ENCODE assay signal across 19 mouse cellular contexts in genomic region chr5:128843982-128844381, GRCm38 (mm10).
DNase-seq lines count a peak whose midpoint lies in the region; ATAC-seq and TF ChIP-seq lines count a peak whose summit lies in the region.
"Had no signal": no experiment of that assay in that cellular context is flagged by ENCODE, and none has a peak within 500 bp of the region (broad histone marks: within the 10 kb centered on the region; RNA-seq: fewer than 3 reads in every experiment).

No protein-coding gene starts in this region.

- no peaks in the 10 kb centered on the region for H3K36me3 ChIP-seq in forebrain, postnatal 0 days (ENCODE audit: insufficient read depth)
- H3K36me3 ChIP-seq in forebrain, embryonic 13.5 days (ENCODE audit: poor library complexity, severe bottlenecking), result no peaks in the 10 kb centered on the region
- no peaks in the 10 kb centered on the region for H3K36me3 ChIP-seq in liver, adult 2 months (ENCODE audit: control insufficient read depth, insufficient read depth, low read length)
- no peaks in the 10 kb centered on the region for H3K36me3 ChIP-seq in liver, embryonic 11.5 days (ENCODE audit: control insufficient read depth, insufficient read depth, low read length)
- H3K36me3 ChIP-seq in ES-Bruce4 (ENCODE audit: control insufficient read depth, insufficient read depth, low read length, poor library complexity, severe bottlenecking), result no peaks in the 10 kb centered on the region
- H3K36me3 ChIP-seq: forebrain, embryonic 12.5 days; G1E; heart, embryonic 10.5 days; limb, embryonic 15.5 days had no signal

- H3K27ac ChIP-seq in forebrain, postnatal 0 days (ENCODE audit: low read depth, low read length), result no peak overlapping the region
- no peak overlapping the region for H3K27ac ChIP-seq in forebrain, embryonic 13.5 days
- H3K27ac ChIP-seq in liver, adult 2 months (replicated peaks; ENCODE audit: insufficient read depth, low read depth, low read length), result no peak overlapping the region
- H3K27ac ChIP-seq in liver, embryonic 11.5 days (ENCODE audit: low read depth, low read length), result no peak overlapping the region
- H3K27ac ChIP-seq in ES-Bruce4 (ENCODE audit: insufficient read depth, low read length), result no peak overlapping the region
- 0 out of 2 replicates have a peak overlapping the region, but pooled peaks have one; percentile 7 for H3K27ac ChIP-seq in olfactory bulb, adult 2 months (ENCODE audit: insufficient read depth, low read depth, low read length)
- H3K27ac ChIP-seq: forebrain, embryonic 12.5 days; heart, embryonic 10.5 days; limb, embryonic 15.5 days; midbrain, embryonic 13.5 days had no signal

- no peaks in the 10 kb centered on the region for H3K4me1 ChIP-seq in forebrain, postnatal 0 days (ENCODE audit: insufficient read depth)
- H3K4me1 ChIP-seq in forebrain, embryonic 13.5 days, result peaks cover 6% of the 10 kb centered on the region
- H3K4me1 ChIP-seq in liver, adult 2 months (ENCODE audit: control insufficient read depth, insufficient read depth, low read length), result no peaks in the 10 kb centered on the region
- no peaks in the 10 kb centered on the region for H3K4me1 ChIP-seq in liver, embryonic 11.5 days (replicated peaks; ENCODE audit: control insufficient read depth, insufficient read depth, low read length)
- no peaks in the 10 kb centered on the region for H3K4me1 ChIP-seq in ES-Bruce4 (ENCODE audit: control insufficient read depth, insufficient read depth, low read length)
- peaks cover 73% of the 10 kb centered on the region for H3K4me1 ChIP-seq in olfactory bulb, adult 2 months (ENCODE audit: control insufficient read depth, insufficient read depth, low read length)
- H3K4me1 ChIP-seq: heart, embryonic 10.5 days; limb, embryonic 15.5 days had no signal

- WGBS in forebrain, postnatal 0 days, result 46% methylated on average over 2 of the region's 2 CpGs
- 53% methylated on average over 2 of the region's 2 CpGs for WGBS in forebrain, embryonic 13.5 days
- 42% methylated on average over 2 of the region's 2 CpGs for WGBS in liver, adult 2 months
- WGBS in liver, embryonic 11.5 days, result 44% methylated on average over 2 of the region's 2 CpGs
- WGBS in olfactory bulb, adult 2 months, result 54% methylated on average over 2 of the region's 2 CpGs

- no peak for TF ChIP-seq POLR2A in liver, adult 2 months (IDR thresholded peaks at IDR 0.05; ENCODE audit: extremely low read depth, insufficient read depth, low read length)
- no peak for TF ChIP-seq POLR2A in ES-Bruce4 (IDR thresholded peaks at IDR 0.05; ENCODE audit: insufficient read depth, low read length)
- no peak for TF ChIP-seq POLR2A in olfactory bulb, adult 2 months (IDR thresholded peaks at IDR 0.05; ENCODE audit: insufficient read depth, low read depth, low read length)

- H3K79me2 ChIP-seq in liver, adult 2 months (ENCODE audit: control insufficient read depth, insufficient read depth, low read length), result no peaks in the 10 kb centered on the region

- no peak overlapping the region for H3K4me2 ChIP-seq in forebrain, postnatal 0 days (ENCODE audit: low read depth)
- no peak overlapping the region for H3K4me2 ChIP-seq in forebrain, embryonic 13.5 days
- H3K4me2 ChIP-seq in liver, embryonic 11.5 days, result no peak overlapping the region
- H3K4me2 ChIP-seq: forebrain, embryonic 12.5 days; limb, embryonic 15.5 days; midbrain, embryonic 13.5 days had no signal

- no peak for ATAC-seq in forebrain, postnatal 0 days
- no peak for ATAC-seq in forebrain, embryonic 13.5 days
- no peak for ATAC-seq in liver, embryonic 11.5 days (replicated peaks; ENCODE audit: low FRiP score)
- ATAC-seq: hindbrain, embryonic 16.5 days; midbrain, embryonic 13.5 days had no signal

- no peaks in the 10 kb centered on the region for H3K27me3 ChIP-seq in forebrain, postnatal 0 days (ENCODE audit: insufficient read depth, low read length)
- no peaks in the 10 kb centered on the region for H3K27me3 ChIP-seq in forebrain, embryonic 13.5 days
- H3K27me3 ChIP-seq in liver, adult 2 months (ENCODE audit: control insufficient read depth, insufficient read depth, low read length), result no peaks in the 10 kb centered on the region
- H3K27me3 ChIP-seq in liver, embryonic 11.5 days (replicated peaks; ENCODE audit: control insufficient read depth, insufficient read depth, low read length), result no peaks in the 10 kb centered on the region
- H3K27me3 ChIP-seq in ES-Bruce4 (ENCODE audit: control insufficient read depth, insufficient read depth, low read length, poor library complexity, severe bottlenecking), result no peaks in the 10 kb centered on the region
- H3K27me3 ChIP-seq: forebrain, embryonic 12.5 days; limb, embryonic 15.5 days; midbrain, embryonic 13.5 days had no signal

- no peak for DNase-seq in forebrain, postnatal 0 days
- no peak for DNase-seq in liver, adult 2 months (ENCODE audit: extremely low read depth, low read depth, low spot score)
- DNase-seq in liver, embryonic 11.5 days (ENCODE audit: low spot score), result no peak
- DNase-seq in frontal cortex, postnatal 14 days (ENCODE audit: low spot score in 2 of 2), result no peak
- DNase-seq in adipocyte (ENCODE audit: low spot score), result no peak
- DNase-seq: adrenal gland, postnatal 25 days; cerebellum, adult 9-11 months; embryo, embryonic 11 days; gastrocnemius, postnatal 10 days; thymus, adult 18-20 months had no signal

- H3K9ac ChIP-seq in forebrain, postnatal 0 days, result no peak overlapping the region
- no peak overlapping the region for H3K9ac ChIP-seq in forebrain, embryonic 13.5 days
- no peak overlapping the region for H3K9ac ChIP-seq in liver, adult 2 months (ENCODE audit: low read depth, low read length)
- no peak overlapping the region for H3K9ac ChIP-seq in liver, embryonic 11.5 days (ENCODE audit: low read depth, low read length)
- no peak overlapping the region for H3K9ac ChIP-seq in ES-Bruce4 (ENCODE audit: low read depth, poor library complexity, severe bottlenecking)
- H3K9ac ChIP-seq: forebrain, embryonic 12.5 days; limb, embryonic 15.5 days; midbrain, embryonic 13.5 days had no signal

- H3K9me3 ChIP-seq in forebrain, postnatal 0 days (ENCODE audit: low read length), result no peaks in the 10 kb centered on the region
- H3K9me3 ChIP-seq in forebrain, embryonic 13.5 days (replicated peaks), result peaks cover 6% of the 10 kb centered on the region; the same call in 1 of the 2 replicates
- H3K9me3 ChIP-seq in liver, embryonic 11.5 days (ENCODE audit: control insufficient read depth, low read length), result no peaks in the 10 kb centered on the region
- H3K9me3 ChIP-seq in ES-Bruce4 (replicated peaks; ENCODE audit: control insufficient read depth, insufficient read depth, low read length, poor library complexity, severe bottlenecking), result no peaks in the 10 kb centered on the region
- H3K9me3 ChIP-seq: forebrain, embryonic 12.5 days; heart, embryonic 10.5 days; limb, embryonic 15.5 days had no signal

- no peak for TF ChIP-seq EP300 in ES-Bruce4 (IDR thresholded peaks at IDR 0.05; ENCODE audit: insufficient read depth, low read depth, low read length)

- TF ChIP-seq CTCF in forebrain, postnatal 0 days (IDR thresholded peaks at IDR 0.05; ENCODE audit: low read depth), result peak; percentile 25; the same call in 1 of the 2 replicates
- peak; percentile 22; the same call in 1 of the 2 replicates for TF ChIP-seq CTCF in liver, adult 2 months (IDR thresholded peaks at IDR 0.05; ENCODE audit: low read depth, low read length)
- TF ChIP-seq CTCF in ES-Bruce4 (IDR thresholded peaks at IDR 0.05; ENCODE audit: low read depth, low read length), result peak; percentile 46
- no peak for TF ChIP-seq CTCF in olfactory bulb, adult 2 months (IDR thresholded peaks at IDR 0.05; ENCODE audit: insufficient read depth, low read depth, low read length)

- H3K4me3 ChIP-seq in forebrain, postnatal 0 days (ENCODE audit: low read depth, low read length), result no peak overlapping the region
- H3K4me3 ChIP-seq in forebrain, embryonic 13.5 days, result no peak overlapping the region
- no peak overlapping the region for H3K4me3 ChIP-seq in liver, adult 2 months (ENCODE audit: insufficient read depth, low read depth, low read length)
- no peak overlapping the region for H3K4me3 ChIP-seq in liver, embryonic 11.5 days (ENCODE audit: low read depth, low read length)
- no peak overlapping the region for H3K4me3 ChIP-seq in ES-Bruce4 (ENCODE audit: low read depth, low read length)
- H3K4me3 ChIP-seq in olfactory bulb, adult 2 months (ENCODE audit: insufficient read depth, low read depth, low read length), result no peak overlapping the region
- H3K4me3 ChIP-seq: forebrain, embryonic 12.5 days; heart, embryonic 10.5 days; limb, embryonic 15.5 days; midbrain, embryonic 13.5 days had no signal
